In the genomic region with DNA sequence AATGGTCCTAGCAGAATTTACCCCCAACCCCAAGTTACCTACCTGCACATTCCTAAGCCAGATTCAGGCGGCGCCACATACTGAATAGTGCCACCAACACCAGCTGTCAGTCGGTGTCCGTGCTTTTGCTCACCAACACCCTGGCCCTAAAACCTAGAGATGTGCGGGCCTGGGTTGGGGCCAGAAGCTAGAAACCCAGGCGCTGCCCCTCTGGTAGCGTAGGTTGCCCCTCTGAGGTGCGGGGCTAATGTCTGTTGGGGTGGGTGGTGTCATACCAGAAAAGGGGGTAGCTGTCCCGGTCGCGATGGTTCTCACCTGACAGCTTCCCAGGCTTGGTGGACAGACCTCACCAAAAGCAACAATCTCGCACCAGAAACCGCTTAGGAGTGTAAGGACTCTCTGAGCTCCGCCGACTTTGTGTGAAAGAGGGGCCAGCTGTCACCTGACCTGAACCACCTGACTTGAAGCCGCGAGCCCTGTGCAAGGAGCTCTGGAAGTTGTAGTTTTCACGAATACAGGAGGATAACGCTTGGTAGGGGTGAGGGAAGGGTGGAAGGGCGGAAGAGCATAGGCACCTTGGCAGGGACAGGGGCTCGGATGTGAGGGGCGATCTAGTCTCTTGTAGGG, we compare ENCODE assay signal across 8 mouse cellular contexts. TPM values are rescaled to one million over a fixed set of nuclear protein-coding genes. Genes with fewer than 3 reads are reported as not detected.
DNase-seq lines count a peak whose midpoint lies in the region; ATAC-seq lines count a peak whose summit lies in the region.

Gene Ctns, minus strand, starts transcription at position 440 of the 627 bp plus-strand sequence.

- no peaks in the 10 kb centered on the region for H3K27me3 ChIP-seq in intestine, embryonic 16.5 days (replicated peaks; ENCODE audit: control insufficient read depth, insufficient read depth, low read length)
- H3K27me3 ChIP-seq in stomach, embryonic 15.5 days (replicated peaks) = no peaks in the 10 kb centered on the region

- peak; percentile 84 to 86 for DNase-seq in spleen, postnatal 36 days (ENCODE audit: low spot score in 2 of 2)
- no peak for DNase-seq in spleen, adult 12 weeks (ENCODE audit: low spot score)
- peak; percentile 82 to 85 for DNase-seq in cerebellum, postnatal 36 days
- peak; percentile 63 for DNase-seq in gastrocnemius, postnatal 10 days
- peak in 1 of 2 experiments; percentile 87 for DNase-seq in left cerebral cortex, postnatal 36 days (ENCODE audit: low spot score in 2 of 2)

- H3K9me3 ChIP-seq in intestine, embryonic 16.5 days (ENCODE audit: control insufficient read depth, low read length) = no peaks in the 10 kb centered on the region
- no peaks in the 10 kb centered on the region for H3K9me3 ChIP-seq in stomach, embryonic 15.5 days

- peak; percentile 98 for ATAC-seq in intestine, embryonic 16.5 days
- ATAC-seq in megakaryocyte-erythroid progenitor cell, adult 5-6 weeks (replicated peaks; ENCODE audit: low FRiP score, low TSS enrichment, poor library complexity, severe bottlenecking) = peak; percentile 87
- peak; percentile 95 for ATAC-seq in stomach, embryonic 15.5 days (ENCODE audit: insufficient read depth, low FRiP score, low read depth)

- peak within 1 kb of the TSS; percentile 85 for H3K9ac ChIP-seq in intestine, embryonic 16.5 days (ENCODE audit: low read depth, low read length)
- H3K9ac ChIP-seq in stomach, embryonic 15.5 days = peak within 1 kb of the TSS; percentile 67

- no peaks in the 10 kb centered on the region for H3K36me3 ChIP-seq in intestine, embryonic 16.5 days (ENCODE audit: control insufficient read depth, insufficient read depth, low read length)
- no peaks in the 10 kb centered on the region for H3K36me3 ChIP-seq in stomach, embryonic 15.5 days

- peak within 1 kb of the TSS; percentile 85 for H3K27ac ChIP-seq in intestine, embryonic 16.5 days (ENCODE audit: low read length)
- H3K27ac ChIP-seq in stomach, embryonic 15.5 days = no peak within 1 kb of the TSS; the same call in 1 of the 2 replicates

- H3K4me1 ChIP-seq in intestine, embryonic 16.5 days (ENCODE audit: control insufficient read depth, insufficient read depth, low read length) = peaks cover 14% of the 10 kb centered on the region
- H3K4me1 ChIP-seq in stomach, embryonic 15.5 days = 0 out of 2 replicates have a peak, but pooled peaks cover 2% of the 10 kb centered on the region

- intact Hi-C loops in left cerebral cortex, postnatal 36 days (cut with DNase I) = loop anchor here (1.0 kb wide), 1 partner anchor 21 kb away; the partner anchor contains the start of genes Emc6 and Tax1bp3

- WGBS in intestine, embryonic 16.5 days = under 1% methylated on average over 22 of the region's 22 CpGs
- whole genome bisulfite sequencing in stomach, embryonic 15.5 days = under 1% methylated on average over 22 of the region's 22 CpGs

- peak within 1 kb of the TSS; percentile 92 for H3K4me2 ChIP-seq in intestine, embryonic 16.5 days (ENCODE audit: low read depth, low read length)
- peak within 1 kb of the TSS; percentile 97 for H3K4me2 ChIP-seq in stomach, embryonic 15.5 days

- peak within 1 kb of the TSS; percentile 88 for H3K4me3 ChIP-seq in intestine, embryonic 16.5 days (ENCODE audit: low read length)
- peak within 1 kb of the TSS; percentile 79 for H3K4me3 ChIP-seq in stomach, embryonic 15.5 days (replicated peaks)

RNA-seq across cellular contexts. Expression of gene Ctns, which starts in this region (rescaled TPM):
- 10 to 100 TPM in 1 of 2 experiments, 1 to 10 TPM in 1; 9.4 to 12.1 TPM for total RNA-seq in gastrocnemius, postnatal 10 days (2021)
- 36.0 and 40.9 TPM in 2 replicates for polyA plus RNA-seq in intestine, embryonic 16.5 days (2015; fragmentation: Nextera tagmentation; extraction: Ambion mirVana)
- total RNA-seq in left cerebral cortex, postnatal 36 days (2021) = 10 to 100 TPM; 15.4 to 24.9 TPM
- 12.0 and 13.2 TPM in 2 replicates for total RNA-seq in megakaryocyte-erythroid progenitor cell, adult 5-6 weeks (2014; fragmentation: Nextera tagmentation)
- total RNA-seq in megakaryocyte-erythroid progenitor cell, adult 5-6 weeks (2017) = 4.0 and 9.5 TPM in 2 replicates
- polyA plus RNA-seq in stomach, embryonic 15.5 days (2015; fragmentation: Nextera tagmentation; extraction: Ambion mirVana) = 17.0 and 18.2 TPM in 2 replicates
